Mouse (Mus musculus): Measurements from ENCODE around the gene Plekhj1.

DNA sequence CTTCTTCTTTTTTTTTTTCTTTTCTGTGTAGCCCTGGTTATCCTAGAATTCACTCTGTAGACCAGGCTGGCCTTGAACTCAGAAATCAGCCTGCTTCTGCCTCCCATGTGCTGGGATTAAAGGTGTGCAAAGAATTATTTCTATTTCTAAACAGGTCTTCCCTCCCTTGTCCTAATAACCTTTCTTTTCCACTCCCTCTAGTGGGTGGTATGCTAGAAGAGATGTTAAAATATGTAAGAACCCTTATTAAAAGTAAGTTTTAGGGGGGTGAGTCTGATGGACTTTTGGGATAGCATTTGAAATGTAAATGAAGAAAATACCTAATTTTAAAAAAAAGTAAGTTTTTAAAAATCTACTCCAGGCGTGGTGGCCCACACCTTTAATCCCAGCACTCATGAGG lies 24.9 kb upstream of the Plekhj1 start:
- TF ChIP-seq CTCF (IDR thresholded peaks at IDR 0.05; ENCODE audit: extremely low read depth, insufficient read length, insufficient replicate concordance, low read depth, low read length) (no peak), POLR2A (IDR thresholded peaks at IDR 0.05; ENCODE audit: low read depth, low read length) (no peak)
